Mouse (Mus musculus) myocyte (in vitro differentiated cells): ENCODE data around the gene Prps1.

Source experiments
- CEBPB ChIP-seq: IDR thresholded peaks from 2 replicates; pipeline ENCODE4 v1.6.1; 2011; ENCODE audit warnings: mild to moderate bottlenecking, moderate library complexity; ENCODE audit not compliant: poor library complexity, insufficient read depth, severe bottlenecking
- E2F4 ChIP-seq: IDR thresholded peaks from one replicate; pipeline ENCODE4 v1.6.1; 2011; ENCODE audit warnings: mild to moderate bottlenecking, control low read depth, moderate library complexity; ENCODE audit not compliant: insufficient read depth
- MAX ChIP-seq: IDR thresholded peaks from one replicate; pipeline ENCODE4 v1.6.1; 2011; ENCODE audit warnings: low read depth, mild to moderate bottlenecking, control low read depth
- MYOD1 ChIP-seq, 3 experiments: IDR thresholded peaks; one replicate each; pipeline ENCODE4 v1.6.1; 2011; ENCODE audit warnings: control low read depth in 2 of 3, low read depth in 2 of 3, mild to moderate bottlenecking in 2 of 3, moderate library complexity in 1 of 3; ENCODE audit not compliant: insufficient read length in 2 of 3, control insufficient read depth in 1 of 3
- MYOG ChIP-seq, 3 experiments: IDR thresholded peaks; one replicate each; pipeline ENCODE4 v1.6.1; 2011; ENCODE audit warnings: control low read depth in 2 of 3, low read depth in 2 of 3, mild to moderate bottlenecking in 2 of 3; ENCODE audit not compliant: insufficient read length in 2 of 3, control insufficient read depth in 1 of 3, insufficient read depth in 1 of 3
- POLR2A ChIP-seq: IDR thresholded peaks from one replicate; pipeline ENCODE4 v1.6.1; 2011; ENCODE audit warnings: low read depth, mild to moderate bottlenecking, control low read depth, moderate library complexity; ENCODE audit not compliant: insufficient read length
- POLR2AphosphoS2 ChIP-seq: IDR thresholded peaks from one replicate; pipeline ENCODE4 v1.6.1; 2011; ENCODE audit warnings: low read depth, control low read depth; ENCODE audit not compliant: insufficient read length
- REST ChIP-seq: IDR thresholded peaks from one replicate; pipeline ENCODE4 v1.6.1; 2011; ENCODE audit warnings: mild to moderate bottlenecking, control low read depth, moderate library complexity; ENCODE audit not compliant: insufficient read depth, insufficient read length
- SRF ChIP-seq: IDR thresholded peaks from one replicate; pipeline ENCODE4 v1.6.1; 2011; ENCODE audit warnings: low read depth; ENCODE audit not compliant: control insufficient read depth, insufficient read length
- TCF12 ChIP-seq: IDR thresholded peaks from one replicate; pipeline ENCODE4 v1.6.1; 2011; ENCODE audit warnings: mild to moderate bottlenecking, control low read depth; ENCODE audit not compliant: poor library complexity, insufficient read depth, severe bottlenecking
- USF1 ChIP-seq: IDR thresholded peaks from one replicate; pipeline ENCODE4 v1.6.1; 2011; ENCODE audit warnings: low read depth, mild to moderate bottlenecking, control low read depth, moderate library complexity

- no peak for TF ChIP-seq USF1
- no peak for TF ChIP-seq POLR2A
- TF ChIP-seq POLR2AphosphoS2 = no peak
- TF ChIP-seq TCF12 = no peak
- no peak for TF ChIP-seq MYOD1 (IDR thresholded peaks at IDR 0.05; ENCODE audit: control insufficient read depth in 1 of 3, insufficient read length in 2 of 3, low read depth in 2 of 3)
- no peak for TF ChIP-seq MAX
- no peak for TF ChIP-seq E2F4
- no peak for TF ChIP-seq CEBPB
- no peak for TF ChIP-seq SRF
- no peak for TF ChIP-seq MYOG (IDR thresholded peaks at IDR 0.05; ENCODE audit: control insufficient read depth in 1 of 3, insufficient read depth in 1 of 3, insufficient read length in 2 of 3, low read depth in 2 of 3)
- TF ChIP-seq REST = no peak
These were observed 37.2 kb downstream of the Prps1 start for GRCm38 (mm10) chrX:140493527-140494029.
